Mouse (Mus musculus) ovary, adult 18-20 months (tissue): ENCODE results near the gene Kcnf1.

Source experiments
- DNase-seq: peaks from one replicate; pipeline ENCODE4 v3.0.0; 2022; ENCODE audit warnings: low spot score, mixed read lengths

Kcnf1 gene

DNA sequence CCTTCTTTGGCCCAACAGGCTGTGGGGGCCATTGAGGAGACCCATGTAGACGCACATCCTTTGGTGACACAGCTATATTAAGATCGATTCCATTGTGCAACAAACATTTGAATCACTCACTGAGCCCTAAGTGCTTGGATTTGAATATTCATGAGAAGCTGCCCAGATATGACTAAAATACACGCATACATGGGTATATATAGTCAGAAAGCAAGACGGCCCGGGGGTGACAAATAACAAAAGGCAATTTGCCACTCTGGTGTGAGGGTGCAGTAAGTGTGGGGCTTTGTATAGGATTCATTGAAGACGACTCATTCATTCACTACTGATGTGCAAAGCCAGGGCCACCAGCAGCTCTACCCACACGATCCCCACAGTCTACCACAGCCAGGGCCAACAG lies 17.1 kb downstream of the Kcnf1 start:
- DNase-seq: no peak

- no peak for DNase-seq
Observed at GRCm38 (mm10) chr12:17157558-17157957, 19.1 kb downstream of the Kcnf1 start.

GRCm38 (mm10) chr12:17155781-17156180 lies 20.9 kb downstream of the Kcnf1 start:
- DNase-seq: no peak

DNA sequence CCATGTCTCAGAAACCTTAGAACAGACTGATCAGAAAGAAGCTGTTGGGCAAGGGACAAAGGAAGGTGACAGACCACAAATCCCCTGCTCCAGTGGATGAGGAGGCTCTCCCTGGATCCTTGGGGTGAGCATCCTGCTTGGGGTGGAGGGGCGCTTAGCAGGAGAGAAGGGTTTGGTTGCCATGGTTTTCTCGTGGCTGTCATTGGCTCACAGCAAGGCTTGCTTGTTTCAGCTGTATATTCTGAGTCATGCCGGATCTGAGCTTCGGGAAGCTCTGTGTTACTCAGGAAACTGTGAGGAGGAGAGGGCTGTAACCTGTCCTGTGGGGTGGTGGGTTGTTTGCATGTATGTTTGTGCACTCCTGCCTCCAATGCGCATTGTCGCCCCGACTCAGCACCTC lies 23.8 kb downstream of the Kcnf1 start:
- DNase-seq: no peak

DNA sequence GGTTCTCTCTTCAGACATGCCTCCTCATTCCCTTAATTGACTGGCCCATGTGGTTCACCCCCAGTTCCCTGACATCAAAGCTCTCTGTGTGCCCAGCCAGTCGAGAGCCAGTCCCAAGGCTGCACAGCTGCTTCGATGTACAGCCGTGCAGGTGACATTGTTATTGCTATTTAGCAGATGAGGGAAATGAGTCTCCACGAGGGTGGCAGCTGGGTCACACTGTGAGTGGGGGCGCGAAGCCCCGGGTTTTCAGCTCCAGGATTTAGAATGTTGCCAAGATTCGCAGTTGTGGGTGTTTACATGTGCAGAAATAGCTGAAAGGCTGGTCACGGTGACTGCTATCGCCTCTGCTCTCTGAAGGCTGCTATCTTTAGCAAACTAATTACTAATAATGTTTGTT lies 27.8 kb downstream of the Kcnf1 start:
- DNase-seq: no peak

DNA sequence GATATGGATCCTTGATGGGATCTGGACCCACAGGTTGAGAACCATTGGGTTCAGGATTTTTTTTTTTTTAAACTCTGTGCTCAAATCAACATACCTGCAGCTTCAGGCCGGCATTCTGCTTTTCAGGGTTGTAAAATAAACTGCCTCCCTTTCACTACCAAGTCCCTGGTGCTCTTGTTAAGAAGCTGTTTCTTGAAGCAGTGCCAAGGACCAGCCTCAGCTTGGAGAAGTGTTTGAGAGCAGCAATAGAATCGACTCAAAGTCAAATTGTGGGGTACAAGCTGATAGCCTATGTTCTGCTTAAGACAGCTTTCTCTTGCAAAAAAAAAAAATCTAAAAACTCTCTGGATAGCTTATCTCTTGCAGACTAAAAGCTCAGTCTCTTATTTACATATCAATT lies 34.9 kb downstream of the Kcnf1 start:
- DNase-seq: no peak

- DNase-seq: no peak
Observed at GRCm38 (mm10) chr12:17140436-17140835, 36.3 kb downstream of the Kcnf1 start.

DNA sequence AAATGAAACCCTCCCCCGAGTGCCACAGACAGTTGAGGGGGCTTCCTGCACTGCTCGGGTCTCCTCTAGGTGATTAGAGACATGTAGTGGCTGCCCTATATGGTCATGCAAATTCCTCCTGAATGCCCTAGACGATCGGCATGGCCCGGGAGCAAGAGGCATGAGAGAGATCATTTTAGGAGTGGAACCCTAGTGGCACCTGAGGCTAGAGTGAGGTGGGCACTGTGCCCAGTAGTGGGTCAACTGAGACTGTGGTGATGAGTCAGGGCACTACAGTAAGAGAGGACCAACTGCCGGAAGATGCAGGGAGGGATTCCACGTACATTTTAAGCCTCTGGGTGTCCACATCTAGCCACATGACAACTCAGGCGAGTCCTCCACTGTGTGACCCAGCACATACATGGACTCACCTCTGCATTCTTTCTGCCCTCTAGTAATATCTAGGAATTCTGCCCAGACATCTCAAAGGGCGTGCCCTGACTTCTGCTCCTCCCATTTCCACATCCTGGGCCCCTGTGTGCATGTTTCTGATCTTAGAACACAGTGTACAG lies 42.1 kb downstream of the Kcnf1 start:
- no peak for DNase-seq

GRCm38 (mm10) chr12:17132243-17132642 lies 44.4 kb downstream of the Kcnf1 start:
- no peak for DNase-seq

DNA sequence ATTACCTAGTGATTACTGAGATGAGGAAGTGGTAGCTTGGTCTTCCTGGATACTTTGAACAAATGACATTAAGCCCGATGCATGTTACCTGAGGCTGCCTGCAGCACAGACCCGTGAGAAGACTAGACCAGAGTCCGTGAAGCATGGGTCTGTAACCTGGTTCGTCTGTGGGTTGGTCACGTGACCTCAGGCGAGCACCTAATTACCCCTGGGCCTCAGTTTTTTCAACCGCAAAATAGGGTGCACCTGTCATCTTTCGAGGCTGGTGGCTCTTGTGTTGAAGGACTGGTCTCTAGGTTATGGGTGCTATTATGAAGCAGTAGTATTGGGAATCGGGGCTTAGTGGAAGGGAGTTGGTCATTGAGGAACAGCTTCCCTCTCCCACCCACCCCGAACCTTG lies 45.1 kb downstream of the Kcnf1 start:
- no peak for DNase-seq

DNA sequence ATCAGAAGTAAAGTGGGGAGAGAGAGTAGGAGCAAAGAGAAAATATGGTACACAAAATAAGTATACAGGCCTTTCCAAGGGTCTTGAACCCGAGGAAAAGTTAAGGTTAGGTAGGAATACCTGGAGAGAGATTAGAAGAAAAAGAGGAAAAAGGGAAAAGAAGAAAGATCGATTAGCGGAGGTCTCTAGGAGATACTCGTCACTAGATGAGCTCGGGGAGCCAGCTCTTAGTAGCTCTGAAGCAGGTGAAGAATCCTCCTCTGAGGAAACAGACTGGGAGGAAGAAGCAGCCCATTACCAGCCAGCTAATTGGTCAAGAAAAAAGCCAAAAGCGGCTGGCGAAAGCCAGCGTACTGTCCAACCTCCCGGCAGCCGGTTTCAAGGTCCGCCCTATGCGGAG lies 53.8 kb downstream of the Kcnf1 start:
- DNase-seq: peak; percentile 8
